Mouse (Mus musculus): ENCODE data around the gene Zfp651. TPM values are rescaled to one million over a fixed set of nuclear protein-coding genes. Genes with fewer than 3 reads are reported as not detected.

The Zfp651 gene
- 13.0 and 14.0 TPM in 2 replicates for polyA plus RNA-seq (2015; fragmentation: Nextera tagmentation; extraction: Ambion mirVana)

DNA sequence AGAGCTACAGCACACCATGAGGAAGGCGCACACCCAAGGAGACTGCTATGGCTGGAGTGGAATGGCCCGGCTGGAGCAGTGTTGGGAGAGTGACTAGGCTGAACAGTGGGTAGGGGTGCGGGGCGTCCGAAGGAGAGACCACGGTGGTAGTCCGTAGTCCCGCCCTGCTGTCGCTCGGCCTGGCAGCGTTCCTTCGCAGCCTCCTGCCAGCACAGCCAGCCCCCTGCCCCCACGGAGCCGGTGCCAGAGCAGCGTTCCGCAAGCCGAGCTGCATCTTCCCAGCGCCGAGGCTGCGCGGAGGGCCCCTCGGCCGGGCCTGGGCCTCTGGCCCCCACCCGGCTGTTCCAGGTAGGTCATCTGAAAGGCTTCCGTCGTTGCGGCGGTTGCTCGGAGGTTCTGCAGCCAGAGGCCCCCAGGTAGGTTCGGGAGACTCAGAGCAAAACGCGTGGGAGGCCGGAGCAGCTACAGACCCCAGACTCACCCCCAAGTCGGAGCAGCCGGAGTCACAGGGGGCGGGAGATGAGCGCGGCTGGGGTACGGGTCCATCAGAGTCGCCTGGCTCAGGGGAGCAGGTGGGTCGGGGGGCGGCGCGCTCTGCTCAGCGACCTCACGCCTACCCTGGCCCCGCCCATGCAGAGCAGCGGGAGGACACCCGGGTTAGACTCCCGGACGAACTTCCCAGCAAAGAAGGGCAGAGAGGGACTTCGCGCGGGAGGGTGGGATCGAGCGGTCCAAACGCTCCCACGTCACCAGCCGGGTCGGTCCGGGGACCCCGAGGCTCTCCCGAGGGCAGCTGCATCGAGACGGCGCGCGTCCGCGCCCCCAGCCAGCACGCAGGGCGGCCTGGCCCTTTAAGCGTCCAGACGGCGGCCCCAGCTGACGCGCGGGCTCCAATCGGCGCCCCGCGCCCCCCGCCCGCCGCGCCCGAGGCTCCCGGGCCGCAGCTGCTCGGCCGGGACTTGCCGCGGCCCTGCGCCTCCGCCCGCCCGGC, at the start of gene Zfp651:
Gene Zfp651 (plus strand): TSS at position 240 of the 991 bp plus-strand sequence.
- H3K36me3 ChIP-seq, result peaks cover 23% of the 10 kb centered on the region
- H3K9ac ChIP-seq, result peak within 1 kb of the TSS; percentile 84
- no peaks in the 10 kb centered on the region for H3K27me3 ChIP-seq (replicated peaks)
- peak within 1 kb of the TSS; percentile 90 for H3K4me3 ChIP-seq (replicated peaks)
- H3K9me3 ChIP-seq, result no peaks in the 10 kb centered on the region
- WGBS, result under 1% methylated on average over 97 of the region's 97 CpGs
- ATAC-seq, result peak; percentile 88
- peak within 1 kb of the TSS; percentile 93 for H3K27ac ChIP-seq
- peak within 1 kb of the TSS; percentile 96 for H3K4me2 ChIP-seq (replicated peaks)
- peaks cover 32% of the 10 kb centered on the region for H3K4me1 ChIP-seq (replicated peaks)

DNA sequence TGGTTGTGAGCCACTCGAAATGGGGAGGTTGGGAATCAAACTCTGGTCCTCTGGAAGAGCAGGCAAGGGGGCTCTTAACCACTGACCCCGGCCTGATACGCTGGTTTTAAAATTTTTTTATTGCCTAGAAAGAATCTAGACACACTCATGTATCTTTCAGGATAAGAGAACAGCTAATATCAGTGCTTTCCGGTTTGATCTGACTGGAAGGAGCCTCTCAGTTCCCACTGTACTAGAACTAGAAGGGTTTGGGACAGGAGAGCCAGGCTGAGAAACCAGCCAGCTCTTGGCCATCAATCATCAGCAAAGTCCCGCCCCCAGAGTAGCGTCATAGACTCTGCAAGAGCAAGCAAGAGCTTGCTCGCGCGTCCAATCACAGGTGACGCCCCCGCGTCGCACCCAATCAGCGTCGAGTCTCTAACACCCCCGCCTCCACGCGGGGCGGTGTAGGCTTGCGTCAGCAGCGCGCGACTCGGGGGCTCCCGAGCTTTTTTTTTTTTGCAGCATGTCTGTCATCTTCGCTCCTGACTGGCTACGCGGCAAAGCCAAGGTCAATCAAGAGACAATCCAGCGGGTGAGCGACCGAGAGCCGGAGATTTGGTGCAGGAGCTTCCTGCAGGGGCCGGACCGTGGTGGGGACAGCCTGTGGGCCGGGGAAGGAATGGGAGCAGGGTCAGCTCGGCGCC, 49.1 kb upstream of the Zfp651 start, which contains the start of gene Ss18l2:
Gene Ss18l2 (plus strand): TSS at position 432 of the 686 bp plus-strand sequence.
- WGBS, result 4% methylated on average over 37 of the region's 37 CpGs

DNA sequence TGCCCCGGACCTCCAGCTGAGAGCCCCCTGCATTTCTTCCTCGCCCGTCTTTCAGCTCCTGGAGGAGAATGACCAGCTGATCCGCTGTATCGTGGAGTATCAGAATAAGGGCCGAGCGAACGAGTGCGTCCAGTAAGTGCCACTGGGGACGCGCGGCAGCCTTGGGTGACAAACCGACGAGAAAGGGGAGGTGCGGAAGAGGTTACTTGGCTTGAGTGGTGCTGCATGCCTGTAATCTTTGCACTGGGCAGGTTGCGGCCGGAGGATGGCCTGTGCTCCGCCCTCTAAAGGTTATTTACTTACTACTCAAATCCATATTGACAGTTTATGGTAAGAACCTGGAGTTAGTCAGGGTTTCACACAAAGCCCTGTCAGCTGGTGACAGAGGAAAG, 48.5 kb upstream of the Zfp651 start:
- Histone ChIP-seq H3K4me3 (replicated peaks) (peak overlapping the region; percentile 82), H3K4me1 (replicated peaks) (peaks cover 6% of the 10 kb centered on the region; the same call in 1 of the 2 replicates), H3K4me2 (replicated peaks) (peak overlapping the region; percentile 68), H3K9ac (peak overlapping the region; percentile 85), H3K36me3 (0 out of 2 replicates have a peak, but pooled peaks cover 4% of the 10 kb centered on the region), H3K27me3 (replicated peaks) (no peaks in the 10 kb centered on the region), H3K9me3 (no peaks in the 10 kb centered on the region), H3K27ac (peak overlapping the region; percentile 97)
- WGBS, result under 1% methylated on average over 18 of the region's 18 CpGs
- ATAC-seq, result peak; percentile 61

More for the DNA sequence above, 49.1 kb upstream of the Zfp651 start, which contains the start of gene Ss18l2:
- peaks cover 11% of the 10 kb centered on the region; the same call in 1 of the 2 replicates for H3K4me1 ChIP-seq (replicated peaks)
- H3K27me3 ChIP-seq (replicated peaks), result no peaks in the 10 kb centered on the region
- H3K9ac ChIP-seq, result peak within 1 kb of the TSS; percentile 85
- peak within 1 kb of the TSS; percentile 97 for H3K27ac ChIP-seq
- H3K4me2 ChIP-seq (replicated peaks), result peak within 1 kb of the TSS; percentile 68
- H3K36me3 ChIP-seq, result 0 out of 2 replicates have a peak, but pooled peaks cover 4% of the 10 kb centered on the region
- no peaks in the 10 kb centered on the region for H3K9me3 ChIP-seq
- peak within 1 kb of the TSS; percentile 82 for H3K4me3 ChIP-seq (replicated peaks)
- peak; percentile 99 for ATAC-seq

DNA sequence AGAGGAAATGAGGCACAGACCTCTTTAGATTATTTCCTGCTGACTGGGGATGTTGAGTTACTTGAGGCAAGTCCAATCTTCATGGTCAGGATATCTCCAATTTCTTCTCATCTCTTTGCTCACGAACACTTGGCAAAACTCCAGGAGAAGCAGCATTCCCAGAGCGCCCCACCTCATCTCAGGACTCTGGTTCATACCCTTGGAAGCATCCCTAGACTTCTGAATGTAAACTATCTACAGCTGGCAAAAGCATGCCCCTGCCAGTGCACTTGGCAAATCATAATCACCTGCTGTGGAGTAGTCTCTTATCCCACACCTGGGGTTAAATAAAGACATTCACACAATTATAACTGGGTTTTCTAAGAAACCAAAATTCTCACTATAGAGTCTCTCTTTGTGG, 42.1 kb upstream of the Zfp651 start:
- no peak overlapping the region for H3K27ac ChIP-seq
- no peak for ATAC-seq
- no peaks in the 10 kb centered on the region for H3K27me3 ChIP-seq (replicated peaks)
- H3K9ac ChIP-seq, result no peak overlapping the region
- H3K9me3 ChIP-seq, result no peaks in the 10 kb centered on the region
- WGBS, result 86% methylated on average over 2 of the region's 2 CpGs
- no peak overlapping the region for H3K4me3 ChIP-seq (replicated peaks)
- H3K36me3 ChIP-seq, result 0 out of 2 replicates have a peak, but pooled peaks cover 4% of the 10 kb centered on the region
- H3K4me2 ChIP-seq (replicated peaks), result no peak overlapping the region
- H3K4me1 ChIP-seq (replicated peaks), result peaks cover 2% of the 10 kb centered on the region; the same call in 1 of the 2 replicates

DNA sequence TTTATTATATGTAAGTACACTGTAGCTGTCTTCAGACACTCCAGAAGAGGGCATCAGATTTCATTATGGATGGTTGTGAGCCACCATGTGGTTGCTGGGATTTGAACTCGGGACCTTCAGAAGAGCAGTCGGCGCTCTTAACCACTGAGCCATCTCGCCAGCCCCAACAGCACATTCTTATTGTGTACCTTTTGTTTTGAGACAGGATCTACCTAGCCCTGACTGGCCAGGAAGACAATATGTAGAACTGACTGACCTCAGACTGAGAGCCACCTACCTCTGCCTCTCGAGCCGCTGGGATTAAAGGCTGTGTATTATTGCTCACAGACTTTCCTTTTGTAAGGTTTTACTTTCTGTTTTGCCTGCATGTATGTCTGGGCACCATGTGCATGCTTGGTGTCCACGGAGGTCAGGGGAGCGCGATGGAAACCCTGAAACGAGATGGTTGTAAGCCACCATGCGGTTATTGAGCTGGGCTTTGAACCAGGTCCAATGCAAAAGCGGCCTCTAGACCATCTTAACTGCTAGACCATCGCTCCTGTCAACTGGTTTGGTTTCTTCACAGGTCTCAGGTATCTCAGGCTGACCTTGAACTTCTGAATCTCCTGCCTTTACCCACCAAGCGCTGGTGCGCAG, 40.9 kb upstream of the Zfp651 start:
- Histone ChIP-seq H3K4me2 (replicated peaks) (peak overlapping the region; percentile 72), H3K27ac (peak overlapping the region; percentile 95), H3K4me1 (replicated peaks) (peaks cover 2% of the 10 kb centered on the region; the same call in 1 of the 2 replicates), H3K9me3 (no peaks in the 10 kb centered on the region), H3K4me3 (replicated peaks) (peak overlapping the region; percentile 88), H3K36me3 (0 out of 2 replicates have a peak, but pooled peaks cover under 1% of the 10 kb centered on the region), H3K9ac (peak overlapping the region; percentile 54), H3K27me3 (replicated peaks) (no peaks in the 10 kb centered on the region)
- WGBS, result 61% methylated on average over 15 of the region's 15 CpGs
- peak; percentile 16 for ATAC-seq

DNA sequence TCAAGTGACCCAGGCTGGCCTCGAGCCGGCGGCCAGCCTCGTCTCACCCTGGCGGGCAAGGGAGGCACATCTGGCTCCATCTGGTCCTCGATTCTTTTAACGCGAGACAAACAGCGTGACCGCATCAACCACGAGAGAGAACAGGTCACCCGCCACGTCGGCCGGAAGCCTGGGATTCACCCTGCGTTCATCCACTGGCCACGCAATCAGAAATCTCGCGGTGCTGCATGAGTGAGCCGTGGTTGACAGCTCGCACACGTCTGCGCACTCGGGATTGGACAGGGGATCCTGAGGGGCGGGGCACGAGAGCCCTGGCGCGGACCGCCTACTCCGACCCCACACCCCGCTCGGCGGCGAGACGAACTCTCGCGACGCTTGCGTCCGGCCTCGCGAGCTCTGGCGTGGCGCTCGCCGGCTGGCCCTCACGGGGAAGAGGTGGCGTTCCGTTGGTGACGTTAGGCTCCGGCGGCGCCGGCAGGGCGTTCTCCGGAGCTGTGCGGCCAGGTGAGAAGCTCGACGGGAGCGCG, 40.3 kb upstream of the Zfp651 start, which contains the start of gene Nktr:
Gene Nktr (plus strand): TSS at position 378 of the 527 bp plus-strand sequence.
- Histone ChIP-seq H3K4me2 (replicated peaks) (peak within 1 kb of the TSS; percentile 83), H3K4me3 (replicated peaks) (peak within 1 kb of the TSS; percentile 88), H3K9me3 (no peaks in the 10 kb centered on the region), H3K27me3 (replicated peaks) (no peaks in the 10 kb centered on the region), H3K9ac (peak within 1 kb of the TSS; percentile 92), H3K4me1 (replicated peaks) (peaks cover 2% of the 10 kb centered on the region; the same call in 1 of the 2 replicates), H3K36me3 (no peaks in the 10 kb centered on the region), H3K27ac (peak within 1 kb of the TSS; percentile 96)
- ATAC-seq, result peak; percentile 99
- WGBS, result under 1% methylated on average over 61 of the region's 61 CpGs

DNA sequence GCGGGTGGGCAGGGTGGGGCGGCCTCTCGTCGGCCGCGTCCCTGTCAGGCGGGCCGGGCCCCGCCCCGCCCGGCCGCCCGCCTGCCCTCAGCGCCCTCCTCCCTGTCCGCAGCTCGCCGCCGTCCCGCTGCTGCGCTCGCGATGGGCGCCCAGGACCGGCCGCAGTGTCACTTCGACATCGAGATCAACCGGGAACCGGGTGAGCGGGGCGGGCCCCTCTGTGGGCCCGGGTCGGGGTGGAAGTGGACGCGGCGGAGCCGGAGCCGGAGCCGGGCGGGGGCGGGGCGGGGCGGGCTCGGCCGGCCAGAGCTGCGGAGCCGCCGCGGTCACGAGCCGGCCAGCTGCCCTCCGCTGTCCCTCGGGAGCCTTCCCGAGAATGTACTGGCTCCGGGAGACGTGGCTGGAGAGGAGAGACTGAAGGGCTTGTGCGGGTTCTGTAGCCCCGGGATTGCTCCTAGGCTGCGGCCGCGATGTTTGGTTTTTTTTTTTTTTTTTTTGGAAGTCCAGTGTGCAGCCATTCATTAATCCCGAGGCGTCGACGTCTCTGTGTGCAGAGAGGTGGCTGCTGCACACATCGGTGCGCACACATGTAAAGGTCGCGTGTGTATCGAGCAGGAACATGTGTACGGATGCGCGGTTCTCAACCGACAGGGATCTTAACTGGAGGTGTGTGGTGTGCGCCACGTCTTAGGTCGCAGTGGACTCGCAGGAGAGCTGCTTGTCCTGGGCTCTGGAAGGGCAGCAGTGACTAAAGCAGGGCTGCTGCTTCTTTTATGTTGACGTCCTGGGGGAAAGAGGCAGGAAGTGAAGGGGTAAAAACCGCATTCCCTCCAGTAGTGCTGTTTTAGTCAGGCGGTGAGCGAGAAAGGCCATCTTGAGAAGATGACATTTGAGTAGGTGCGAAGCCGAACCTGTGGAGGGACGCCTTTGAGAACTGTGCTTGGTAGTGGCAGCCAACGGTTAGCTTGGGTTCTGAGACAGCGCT, 39.5 kb upstream of the Zfp651 start:
- peak; percentile 69 for ATAC-seq
- Histone ChIP-seq H3K27ac (peak overlapping the region; percentile 96), H3K4me3 (replicated peaks) (peak overlapping the region; percentile 88), H3K36me3 (no peaks in the 10 kb centered on the region), H3K9ac (peak overlapping the region; percentile 92), H3K27me3 (replicated peaks) (no peaks in the 10 kb centered on the region), H3K4me1 (replicated peaks) (peaks cover 2% of the 10 kb centered on the region; the same call in 1 of the 2 replicates), H3K9me3 (no peaks in the 10 kb centered on the region), H3K4me2 (replicated peaks) (peak overlapping the region; percentile 83)
- under 1% methylated on average over 87 of the region's 87 CpGs for WGBS

DNA sequence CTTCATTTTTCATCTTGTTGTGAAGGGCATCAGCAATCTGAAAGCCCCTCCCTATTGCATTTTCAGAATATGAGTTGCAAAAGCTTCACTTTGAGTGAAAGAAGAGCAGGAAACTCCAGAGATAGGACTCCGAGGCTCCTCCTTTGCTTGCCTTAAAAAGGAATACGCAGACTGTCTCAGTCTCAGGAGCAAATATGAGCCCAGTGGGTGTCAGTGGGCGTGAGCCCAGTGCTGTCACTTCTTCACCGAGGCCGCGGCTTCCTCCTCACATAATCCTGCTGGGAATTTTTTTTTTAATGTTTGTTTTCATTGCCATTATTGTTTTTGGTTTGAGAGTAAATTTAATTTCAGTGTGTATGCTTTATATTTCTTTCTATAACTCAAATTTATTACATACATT, 18.6 kb upstream of the Zfp651 start:
- no peak overlapping the region for H3K4me2 ChIP-seq (replicated peaks)
- H3K27ac ChIP-seq, result no peak overlapping the region
- H3K4me3 ChIP-seq (replicated peaks), result no peak overlapping the region
- H3K36me3 ChIP-seq, result peaks cover 30% of the 10 kb centered on the region
- H3K9ac ChIP-seq, result no peak overlapping the region
- no peak for ATAC-seq
- H3K9me3 ChIP-seq, result no peaks in the 10 kb centered on the region
- no peaks in the 10 kb centered on the region for H3K27me3 ChIP-seq (replicated peaks)
- 87% methylated on average over 6 of the region's 6 CpGs for WGBS
- no peaks in the 10 kb centered on the region for H3K4me1 ChIP-seq (replicated peaks)

DNA sequence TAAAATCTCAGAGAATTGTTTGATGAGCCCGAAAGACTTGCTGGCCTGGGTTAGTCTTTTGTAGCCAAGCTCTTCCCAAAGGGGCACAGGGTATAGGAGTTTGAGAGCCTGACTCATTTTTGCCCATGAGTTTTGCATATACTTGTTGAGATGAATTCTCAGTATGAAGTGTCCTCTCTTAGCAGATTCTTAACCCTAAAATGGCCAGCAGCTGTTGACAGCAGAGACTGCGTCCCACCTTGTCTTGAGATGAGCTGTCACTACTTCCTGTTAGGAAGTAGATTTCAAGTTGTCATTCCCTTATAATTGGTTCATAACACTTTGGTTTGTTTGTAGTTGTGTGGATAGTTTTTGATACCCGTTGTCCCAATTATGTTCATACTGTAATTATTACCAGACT, 18.0 kb upstream of the Zfp651 start:
- H3K27me3 ChIP-seq (replicated peaks), result no peaks in the 10 kb centered on the region
- H3K4me1 ChIP-seq (replicated peaks), result no peaks in the 10 kb centered on the region
- H3K36me3 ChIP-seq, result peaks cover 34% of the 10 kb centered on the region
- H3K9ac ChIP-seq, result no peak overlapping the region
- no peak overlapping the region for H3K27ac ChIP-seq
- no peak for ATAC-seq
- H3K9me3 ChIP-seq, result no peaks in the 10 kb centered on the region
- whole genome bisulfite sequencing, result 94% methylated on average over 3 of the region's 3 CpGs
- H3K4me2 ChIP-seq (replicated peaks), result no peak overlapping the region
- H3K4me3 ChIP-seq (replicated peaks), result no peak overlapping the region

DNA sequence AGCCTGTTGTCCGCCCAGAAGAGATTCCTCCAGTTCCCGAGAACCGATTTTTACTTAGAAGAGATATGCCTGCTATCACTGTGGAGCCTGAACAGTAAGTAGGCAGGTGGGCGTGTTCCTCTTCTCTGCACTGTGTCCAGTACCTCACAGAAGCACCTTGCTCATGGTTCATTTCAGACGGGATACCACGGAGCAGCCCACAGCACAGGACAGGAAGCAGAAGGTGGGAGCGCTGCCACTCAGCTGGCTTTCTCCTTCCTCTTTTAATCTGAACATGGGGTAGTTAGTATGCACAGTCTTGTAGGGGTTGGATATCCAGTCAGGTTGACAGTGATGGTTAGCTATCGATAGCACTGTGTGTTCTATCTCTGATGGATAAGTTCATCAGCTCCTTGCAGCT, 15.1 kb upstream of the Zfp651 start:
- ATAC-seq, result no peak
- 89% methylated on average over 8 of the region's 8 CpGs for WGBS
- Histone ChIP-seq H3K36me3 (peaks cover 54% of the 10 kb centered on the region), H3K4me3 (replicated peaks) (no peak overlapping the region), H3K4me2 (replicated peaks) (no peak overlapping the region), H3K27ac (no peak overlapping the region), H3K9me3 (no peaks in the 10 kb centered on the region), H3K4me1 (replicated peaks) (no peaks in the 10 kb centered on the region), H3K9ac (no peak overlapping the region), H3K27me3 (replicated peaks) (no peaks in the 10 kb centered on the region)

Data from intestine, embryonic 15.5 days (tissue).